Mouse (Mus musculus) embryonic facial prominence, embryonic 10.5 days (tissue): ENCODE results near the gene Tap1. TPM values are rescaled to one million over a fixed set of nuclear protein-coding genes. Genes with fewer than 3 reads are reported as not detected.

Experiments
- polyA plus RNA-seq: library from polyadenylated mRNA; unstranded; fragments of >200 nt; fragmentation: Nextera tagmentation; extraction: Ambion mirVana; gene quantifications from 2 replicates; pipeline ENCODE4 v1.2.1, GENCODE M21; 2016

The Tap1 gene
- polyA plus RNA-seq, 1 experiment from 2014 or later = 2.8 TPM

Other genes starting within 250 kb of the Tap1 start
- gene Pfdn6, start 247.2 kb upstream of the Tap1 start, polyA plus RNA-seq = 233 and 235 TPM in 2 replicates
- gene Wdr46, start 246.9 kb upstream of the Tap1 start, polyA plus RNA-seq = 62.1 and 66.0 TPM in 2 replicates
- 3.6 and 4.5 TPM in 2 replicates for gene B3galt4, start 236.1 kb upstream of the Tap1 start, polyA plus RNA-seq
- 48.2 and 51.5 TPM in 2 replicates for gene Vps52, start 231.7 kb upstream of the Tap1 start, polyA plus RNA-seq
- 1,569 and 1,593 TPM in 2 replicates for gene Rps18, start 231.6 kb upstream of the Tap1 start, polyA plus RNA-seq
- 8.4 and 13.4 TPM in 2 replicates for gene H2-K1, start 187.2 kb upstream of the Tap1 start, polyA plus RNA-seq
- gene Ring1, start 162.9 kb upstream of the Tap1 start, polyA plus RNA-seq = 11.0 and 11.6 TPM in 2 replicates
- 41.4 and 44.8 TPM in 2 replicates for gene H2-Ke6, start 159.5 kb upstream of the Tap1 start, polyA plus RNA-seq
- gene Slc39a7, start 155.9 kb upstream of the Tap1 start, polyA plus RNA-seq = 167 and 177 TPM in 2 replicates
- gene Rxrb, start 155.7 kb upstream of the Tap1 start, polyA plus RNA-seq = 44.7 and 47.9 TPM in 2 replicates
- gene Col11a2, start 148.1 kb upstream of the Tap1 start, polyA plus RNA-seq = 1.0 and 1.2 TPM in 2 replicates
- 0.31 and 0.69 TPM in 2 replicates for gene H2-Oa, start 95.2 kb upstream of the Tap1 start, polyA plus RNA-seq
- gene H2-DMa, start 68.0 kb upstream of the Tap1 start, polyA plus RNA-seq = 4.2 and 4.8 TPM in 2 replicates
- 141 and 144 TPM in 2 replicates for gene Brd2, start 64.9 kb upstream of the Tap1 start, polyA plus RNA-seq
- 0.17 and 0.28 TPM in 2 replicates for gene H2-DMb2, start 44.2 kb upstream of the Tap1 start, polyA plus RNA-seq
- gene H2-DMb1, start 34.5 kb upstream of the Tap1 start, polyA plus RNA-seq = 0.52 and 0.55 TPM in 2 replicates
- gene Psmb9, start 211 bp downstream of the Tap1 start, polyA plus RNA-seq = 0.57 and 0.93 TPM in 2 replicates
- 1.3 and 1.7 TPM in 2 replicates for gene Psmb8, start 10.2 kb downstream of the Tap1 start, polyA plus RNA-seq
- 0.56 and 1.1 TPM in 2 replicates for gene Tap2, start 16.0 kb downstream of the Tap1 start, polyA plus RNA-seq
- gene H2-Ob, start 51.4 kb downstream of the Tap1 start, polyA plus RNA-seq = not detected in 2 replicates
- 5.5 and 7.2 TPM in 2 replicates for gene H2-Ab1, start 70.1 kb downstream of the Tap1 start, polyA plus RNA-seq
- gene H2-Aa, start 100.3 kb downstream of the Tap1 start, polyA plus RNA-seq = not detected in 2 replicates
- gene H2-Eb1, start 118.3 kb downstream of the Tap1 start, polyA plus RNA-seq = 1.2 and 1.3 TPM in 2 replicates
- gene H2-Eb2, start 138.1 kb downstream of the Tap1 start, polyA plus RNA-seq = 0.04 TPM in 1 of 2 replicates, not detected in the other
- gene Btnl2, start 167.3 kb downstream of the Tap1 start, polyA plus RNA-seq = 0.08 TPM in 1 of 2 replicates, not detected in the other
- gene Btnl1, start 189.6 kb downstream of the Tap1 start, polyA plus RNA-seq = not detected in 2 replicates
- 0.88 and 1.4 TPM in 2 replicates for gene BC051142, start 211.3 kb downstream of the Tap1 start, polyA plus RNA-seq